Mouse (Mus musculus): Measurements from ENCODE around the gene Pnrc1. TPM values are rescaled to one million over a fixed set of nuclear protein-coding genes. Genes with fewer than 3 reads are reported as not detected.
A peak's percentile ranks its signal among the peaks of the same experiment; 100 is the strongest.
"Not testable (repeated sequence)": the region's sequence is repeated elsewhere in the genome, so short reads cannot be mapped to it uniquely, and the experiment has no call there.

The Pnrc1 gene
- polyA plus RNA-seq (2016; fragmentation: Nextera tagmentation; extraction: Ambion mirVana) = 78.2 and 88.4 TPM in 2 replicates

- no peak within 1 kb of the TSS for H3K27ac ChIP-seq (replicated peaks)
- 66% methylated on average over 3 of the region's 3 CpGs for WGBS
- H3K27me3 ChIP-seq (replicated peaks; ENCODE audit: low read depth, poor library complexity, severe bottlenecking) = peaks cover 8% of the 10 kb centered on the region; the same call in 1 of the 2 replicates
- H3K36me3 ChIP-seq (replicated peaks) = no peaks in the 10 kb centered on the region
- H3K4me1 ChIP-seq = peaks cover 7% of the 10 kb centered on the region; the same call in 1 of the 2 replicates
- no peaks in the 10 kb centered on the region for H3K9me3 ChIP-seq
- DNase-seq (ENCODE audit: low spot score) = peak; percentile 24
- no peak within 1 kb of the TSS for H3K4me3 ChIP-seq
These were observed at the start of gene Pnrc1 for GRCm38 (mm10) chr4:33290002-33290401. Pnrc1 (minus strand) TSS chr4:33290163.

- peaks cover 83% of the 10 kb centered on the region for H3K36me3 ChIP-seq (replicated peaks)
- DNase-seq (ENCODE audit: low spot score) = no peak
- no peak overlapping the region for H3K27ac ChIP-seq (replicated peaks)
- no peaks in the 10 kb centered on the region for H3K27me3 ChIP-seq (replicated peaks; ENCODE audit: low read depth, poor library complexity, severe bottlenecking)
- H3K9me3 ChIP-seq = no peaks in the 10 kb centered on the region
- no peaks in the 10 kb centered on the region for H3K4me1 ChIP-seq
- WGBS = 80% methylated on average over 1 of the region's 1 CpGs
- H3K4me3 ChIP-seq = no peak overlapping the region
These were observed 48.0 kb upstream of the Pnrc1 start for GRCm38 (mm10) chr4:33337999-33338398.

- Histone ChIP-seq H3K4me3 (no peak overlapping the region), H3K27ac (replicated peaks) (no peak overlapping the region), H3K27me3 (replicated peaks; ENCODE audit: low read depth, poor library complexity, severe bottlenecking) (no peaks in the 10 kb centered on the region), H3K9me3 (no peaks in the 10 kb centered on the region), H3K4me1 (no peaks in the 10 kb centered on the region), H3K36me3 (replicated peaks) (peaks cover 81% of the 10 kb centered on the region)
- no peak for DNase-seq (ENCODE audit: low spot score)
- WGBS = 90% methylated on average over 1 of the region's 1 CpGs
These were observed 43.0 kb upstream of the Pnrc1 start for GRCm38 (mm10) chr4:33332956-33333455.

- H3K4me1 ChIP-seq = no peaks in the 10 kb centered on the region
- H3K36me3 ChIP-seq (replicated peaks) = peaks cover 90% of the 10 kb centered on the region
- H3K27me3 ChIP-seq (replicated peaks; ENCODE audit: low read depth, poor library complexity, severe bottlenecking) = no peaks in the 10 kb centered on the region
- no peak for DNase-seq (ENCODE audit: low spot score)
- H3K27ac ChIP-seq (replicated peaks) = no peak overlapping the region
- 91% methylated on average over 4 of the region's 4 CpGs for WGBS
- no peak overlapping the region for H3K4me3 ChIP-seq
- H3K9me3 ChIP-seq = no peaks in the 10 kb centered on the region
These were observed 41.2 kb upstream of the Pnrc1 start for GRCm38 (mm10) chr4:33331147-33331546.

GRCm38 (mm10) chr4:33315840-33316239 is 25.9 kb upstream of the Pnrc1 start:
- peaks cover 11% of the 10 kb centered on the region; the same call in 1 of the 2 replicates for H3K4me1 ChIP-seq
- DNase-seq (ENCODE audit: low spot score) = no peak
- H3K27ac ChIP-seq (replicated peaks) = no peak overlapping the region
- WGBS = 85% methylated on average over 5 of the region's 5 CpGs
- H3K36me3 ChIP-seq (replicated peaks) = peaks cover 26% of the 10 kb centered on the region
- no peak overlapping the region for H3K4me3 ChIP-seq
- H3K9me3 ChIP-seq = no peaks in the 10 kb centered on the region
- no peaks in the 10 kb centered on the region for H3K27me3 ChIP-seq (replicated peaks; ENCODE audit: low read depth, poor library complexity, severe bottlenecking)

GRCm38 (mm10) chr4:33314150-33314549 is 24.2 kb upstream of the Pnrc1 start:
- H3K4me1 ChIP-seq = peaks cover 13% of the 10 kb centered on the region; the same call in 1 of the 2 replicates
- not testable (repeated sequence) for H3K9me3 ChIP-seq; DNase-seq (ENCODE audit: low spot score); H3K27ac ChIP-seq (replicated peaks); H3K4me3 ChIP-seq; H3K27me3 ChIP-seq (replicated peaks; ENCODE audit: low read depth, poor library complexity, severe bottlenecking)
- WGBS = 98% methylated on average over 7 of the region's 8 CpGs
- H3K36me3 ChIP-seq (replicated peaks) = peaks cover 17% of the 10 kb centered on the region; the same call in 1 of the 2 replicates

- H3K4me3 ChIP-seq = peak overlapping the region; percentile 96
- no peaks in the 10 kb centered on the region for H3K9me3 ChIP-seq
- H3K36me3 ChIP-seq (replicated peaks) = peaks cover 9% of the 10 kb centered on the region; the same call in 1 of the 2 replicates
- H3K27me3 ChIP-seq (replicated peaks; ENCODE audit: low read depth, poor library complexity, severe bottlenecking) = no peaks in the 10 kb centered on the region
- H3K27ac ChIP-seq (replicated peaks) = peak overlapping the region; percentile 88
- DNase-seq (ENCODE audit: low spot score) = no peak
- H3K4me1 ChIP-seq = peaks cover 13% of the 10 kb centered on the region; the same call in 1 of the 2 replicates
- WGBS = 22% methylated on average over 12 of the region's 12 CpGs
These were observed 21.0 kb upstream of the Pnrc1 start for GRCm38 (mm10) chr4:33310840-33311437.

- peak; percentile 98 for DNase-seq (ENCODE audit: low spot score)
- H3K4me1 ChIP-seq = peaks cover 13% of the 10 kb centered on the region; the same call in 1 of the 2 replicates
- H3K4me3 ChIP-seq = peak within 1 kb of the TSS; percentile 96
- H3K27me3 ChIP-seq (replicated peaks; ENCODE audit: low read depth, poor library complexity, severe bottlenecking) = no peaks in the 10 kb centered on the region
- WGBS = 3% methylated on average over 60 of the region's 60 CpGs
- peak within 1 kb of the TSS; percentile 88 for H3K27ac ChIP-seq (replicated peaks)
- peaks cover 9% of the 10 kb centered on the region; the same call in 1 of the 2 replicates for H3K36me3 ChIP-seq (replicated peaks)
- no peaks in the 10 kb centered on the region for H3K9me3 ChIP-seq
These were observed 20.1 kb upstream of the Pnrc1 start, which contains the start of gene Rngtt for GRCm38 (mm10) chr4:33309764-33310757. Rngtt (plus strand) TSS chr4:33310311.

- Histone ChIP-seq H3K4me3 (no peak overlapping the region), H3K4me1 (peaks cover 13% of the 10 kb centered on the region; the same call in 1 of the 2 replicates), H3K27me3 (replicated peaks; ENCODE audit: low read depth, poor library complexity, severe bottlenecking) (no peaks in the 10 kb centered on the region), H3K9me3 (peaks cover 9% of the 10 kb centered on the region), H3K27ac (replicated peaks) (no peak overlapping the region), H3K36me3 (replicated peaks) (peaks cover 3% of the 10 kb centered on the region; the same call in 1 of the 2 replicates)
- 74% methylated on average over 4 of the region's 4 CpGs for WGBS
- no peak for DNase-seq (ENCODE audit: low spot score)
These were observed 17.2 kb upstream of the Pnrc1 start for GRCm38 (mm10) chr4:33307146-33307545.

- Histone ChIP-seq H3K27me3 (replicated peaks; ENCODE audit: low read depth, poor library complexity, severe bottlenecking) (no peaks in the 10 kb centered on the region), H3K4me3 (no peak overlapping the region), H3K4me1 (no peaks in the 10 kb centered on the region), H3K36me3 (replicated peaks) (no peaks in the 10 kb centered on the region), H3K27ac (replicated peaks) (no peak overlapping the region), H3K9me3 (peaks cover 13% of the 10 kb centered on the region)
- 97% methylated on average over 1 of the region's 1 CpGs for WGBS
- DNase-seq (ENCODE audit: low spot score) = no peak
These were observed 13.1 kb upstream of the Pnrc1 start for GRCm38 (mm10) chr4:33303057-33303456.

GRCm38 (mm10) chr4:33300891-33301665 is 11.1 kb upstream of the Pnrc1 start:
- not testable (repeated sequence) for H3K4me1 ChIP-seq; H3K36me3 ChIP-seq (replicated peaks); DNase-seq (ENCODE audit: low spot score); H3K4me3 ChIP-seq; H3K27me3 ChIP-seq (replicated peaks; ENCODE audit: low read depth, poor library complexity, severe bottlenecking); H3K27ac ChIP-seq (replicated peaks)
- WGBS = 83% methylated on average over 6 of the region's 6 CpGs
- peaks cover 13% of the 10 kb centered on the region for H3K9me3 ChIP-seq

Measured in embryonic facial prominence, embryonic 10.5 days (tissue).